Mouse (Mus musculus) forebrain, postnatal 0 days (tissue): Measurements from ENCODE around the gene Pou1f1. TPM values are rescaled to one million over a fixed set of nuclear protein-coding genes. Genes with fewer than 3 reads are reported as not detected.

Experiments
- ATAC-seq: fragments of 200-750 bp; cut with Nextera tagmentation; 2 replicates; pipeline ENCODE4 v1.8.0; 2017; ENCODE audit warnings: mild to moderate bottlenecking, moderate library complexity
- DNase-seq: peaks from one replicate; pipeline ENCODE4 v3.0.0-alpha.2; 2015
- H3K27ac ChIP-seq: fragments of 300-500 bp; sonication (generic); 2 replicates; pipeline ENCODE4 v1.5.1; 2014; ENCODE audit warnings: low read depth, mild to moderate bottlenecking, antibody characterized with exemption, low read length, moderate library complexity, mixed read lengths
- H3K27me3 ChIP-seq: fragments of 300-500 bp; sonication (generic); 2 replicates; pipeline ENCODE4 v1.6.1; 2014; ENCODE audit warnings: mild to moderate bottlenecking, low read length, mixed read lengths; ENCODE audit not compliant: insufficient read depth
- H3K36me3 ChIP-seq: fragments of 300-500 bp; sonication (generic); 2 replicates; pipeline ENCODE4 v1.6.1; 2014; ENCODE audit warnings: mild to moderate bottlenecking, moderate library complexity; ENCODE audit not compliant: insufficient read depth
- H3K4me1 ChIP-seq: fragments of 300-500 bp; sonication (generic); 2 replicates; pipeline ENCODE4 v1.6.1; 2014; ENCODE audit warnings: antibody characterized with exemption; ENCODE audit not compliant: insufficient read depth
- H3K4me2 ChIP-seq: fragments of 300-500 bp; sonication (generic); 2 replicates; pipeline ENCODE4 v1.6.1; 2014; ENCODE audit warnings: low read depth, mild to moderate bottlenecking, moderate library complexity
- H3K4me3 ChIP-seq: fragments of 300-500 bp; sonication (generic); 2 replicates; pipeline ENCODE4 v1.5.1; 2014; ENCODE audit warnings: low read depth, low read length, mixed read lengths
- H3K9ac ChIP-seq: fragments of 300-500 bp; sonication (generic); 2 replicates; pipeline ENCODE4 v1.6.1; 2014; ENCODE audit warnings: mild to moderate bottlenecking
- H3K9me3 ChIP-seq: fragments of 300-500 bp; sonication (generic); 2 replicates; pipeline ENCODE4 v1.6.1; 2016; ENCODE audit warnings: low read length
- CTCF ChIP-seq: sonication (generic); IDR thresholded peaks from 2 replicates; pipeline ENCODE4 v1.5.1; 2016; ENCODE audit warnings: antibody characterized with exemption, control low read depth, low read depth
- WGBS: fragments of 180-500 bp; shearing (Covaris S2); extraction: QIAGEN DNeasy Blood & Tissue Kit; methylation state at CpG from one replicate; pipeline ENCODE4 v1.1.7; 2014; 5-methylcytosine and 5-hydroxymethylcytosine counted together
- polyA plus RNA-seq: library from polyadenylated mRNA; unstranded; fragments of >200 nt; fragmentation: Nextera tagmentation; extraction: Ambion mirVana; gene quantifications from 2 replicates; pipeline ENCODE4 v1.2.1, GENCODE M21; 2015
- total RNA-seq: library from RNA; depleted of rRNA; stranded (reverse); fragments of >200 nt; gene quantifications from 2 replicates; pipeline ENCODE4 v1.2.3, GENCODE M21; 2014

The Pou1f1 gene
- total and polyA plus RNA-seq, 2 experiments from 2014 or later: not detected

DNA sequence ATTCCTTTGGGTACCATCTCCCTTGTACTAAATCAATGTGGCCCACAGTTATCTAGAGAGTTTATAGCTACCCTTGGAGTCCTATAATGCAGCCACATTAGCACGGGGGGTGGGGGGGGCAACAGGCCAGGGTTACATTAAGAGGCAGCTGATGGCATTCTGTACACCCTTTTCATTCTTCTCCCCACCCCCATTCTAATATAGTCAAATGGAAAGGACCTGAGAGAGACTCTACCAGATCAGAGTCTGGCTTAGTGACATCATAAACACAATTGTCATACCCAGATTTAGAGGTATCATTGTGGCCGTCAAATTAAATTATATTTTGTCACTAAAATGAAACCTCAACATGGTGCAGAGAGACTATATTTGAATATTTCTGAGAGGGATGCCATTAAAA is 5.7 kb downstream of the Pou1f1 start:
- ATAC-seq (no peak), DNase-seq (no peak)
- no peaks in the 10 kb centered on the region for H3K9me3 ChIP-seq
- no peak overlapping the region for H3K9ac ChIP-seq
- TF ChIP-seq CTCF: no peak
- H3K4me3 ChIP-seq: no peak overlapping the region
- H3K27me3 ChIP-seq: no peaks in the 10 kb centered on the region
- no peak overlapping the region for H3K4me2 ChIP-seq
- no peaks in the 10 kb centered on the region for H3K4me1 ChIP-seq
- no peaks in the 10 kb centered on the region for H3K36me3 ChIP-seq
- H3K27ac ChIP-seq: no peak overlapping the region
- 90% methylated on average over 2 of the region's 2 CpGs for WGBS

DNA sequence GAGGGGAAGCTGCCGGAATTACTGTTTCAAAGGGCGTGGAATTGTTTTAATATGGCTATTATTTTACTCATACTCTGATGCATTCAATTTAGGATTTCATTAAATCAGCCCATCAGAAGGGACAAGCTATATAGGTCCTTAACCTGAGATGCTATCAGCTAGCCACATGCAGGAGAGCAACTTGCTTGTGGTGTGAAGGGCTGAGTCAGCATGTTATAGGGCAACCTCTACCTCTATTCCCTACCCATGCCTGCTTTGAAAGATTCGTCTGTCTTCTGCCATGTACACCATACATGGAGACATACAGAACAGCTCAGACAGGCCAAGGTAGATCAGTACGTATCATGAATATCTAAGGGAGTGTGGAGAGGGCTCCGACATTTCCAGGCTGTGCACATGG is 6.4 kb downstream of the Pou1f1 start:
- DNase-seq (no peak), ATAC-seq (no peak)
- Histone ChIP-seq H3K4me1 (no peaks in the 10 kb centered on the region), H3K9ac (no peak overlapping the region), H3K36me3 (no peaks in the 10 kb centered on the region), H3K4me2 (no peak overlapping the region), H3K27me3 (no peaks in the 10 kb centered on the region), H3K4me3 (no peak overlapping the region), H3K27ac (no peak overlapping the region), H3K9me3 (no peaks in the 10 kb centered on the region)
- no peak for TF ChIP-seq CTCF
- WGBS: 89% methylated on average over 5 of the region's 5 CpGs

DNA sequence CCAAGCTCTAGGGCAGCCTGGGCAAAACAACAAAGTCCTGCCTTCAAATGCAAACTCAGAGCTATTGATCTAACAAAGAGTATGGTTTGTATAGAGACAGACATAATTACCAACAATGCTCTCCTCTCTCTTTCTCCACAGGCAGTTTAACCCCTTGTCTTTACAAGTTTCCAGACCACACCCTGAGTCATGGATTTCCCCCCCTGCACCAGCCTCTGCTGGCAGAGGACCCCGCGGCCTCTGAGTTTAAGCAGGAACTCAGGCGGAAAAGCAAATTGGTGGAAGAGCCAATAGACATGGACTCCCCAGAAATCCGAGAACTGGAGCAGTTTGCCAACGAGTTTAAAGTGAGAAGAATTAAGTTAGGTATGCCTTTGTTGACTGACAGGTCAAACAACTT is 9.3 kb downstream of the Pou1f1 start:
- WGBS: 9% methylated on average over 5 of the region's 5 CpGs
- H3K4me3 ChIP-seq: no peak overlapping the region
- no peaks in the 10 kb centered on the region for H3K27me3 ChIP-seq
- no peaks in the 10 kb centered on the region for H3K36me3 ChIP-seq
- ATAC-seq: no peak
- no peak for TF ChIP-seq CTCF
- H3K9ac ChIP-seq: no peak overlapping the region
- no peaks in the 10 kb centered on the region for H3K4me1 ChIP-seq
- H3K4me2 ChIP-seq: no peak overlapping the region
- no peaks in the 10 kb centered on the region for H3K9me3 ChIP-seq
- DNase-seq: no peak
- no peak overlapping the region for H3K27ac ChIP-seq

DNA sequence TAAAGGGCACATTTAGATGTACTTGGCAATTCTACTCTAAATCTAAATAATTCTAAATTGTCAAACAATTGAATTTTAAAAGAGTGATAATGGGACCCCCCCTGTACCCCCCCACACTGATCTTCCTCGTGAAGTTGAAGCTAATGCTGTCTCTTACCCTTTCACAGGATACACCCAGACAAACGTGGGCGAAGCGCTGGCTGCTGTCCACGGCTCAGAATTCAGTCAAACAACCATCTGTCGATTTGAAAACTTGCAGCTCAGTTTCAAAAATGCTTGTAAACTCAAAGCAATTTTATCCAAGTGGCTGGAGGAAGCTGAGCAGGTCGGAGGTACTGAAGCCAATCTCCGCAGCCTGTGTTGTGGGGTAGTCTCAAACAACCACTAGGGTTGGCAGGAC is 11.4 kb downstream of the Pou1f1 start:
- no peak for TF ChIP-seq CTCF
- H3K27ac ChIP-seq: no peak overlapping the region
- H3K27me3 ChIP-seq: no peaks in the 10 kb centered on the region
- WGBS: 41% methylated on average over 8 of the region's 8 CpGs
- no peaks in the 10 kb centered on the region for H3K9me3 ChIP-seq
- H3K4me1 ChIP-seq: no peaks in the 10 kb centered on the region
- H3K4me2 ChIP-seq: no peak overlapping the region
- no peaks in the 10 kb centered on the region for H3K36me3 ChIP-seq
- H3K4me3 ChIP-seq: no peak overlapping the region
- peak; percentile 61 for ATAC-seq
- peak; percentile 50 for DNase-seq
- no peak overlapping the region for H3K9ac ChIP-seq

DNA sequence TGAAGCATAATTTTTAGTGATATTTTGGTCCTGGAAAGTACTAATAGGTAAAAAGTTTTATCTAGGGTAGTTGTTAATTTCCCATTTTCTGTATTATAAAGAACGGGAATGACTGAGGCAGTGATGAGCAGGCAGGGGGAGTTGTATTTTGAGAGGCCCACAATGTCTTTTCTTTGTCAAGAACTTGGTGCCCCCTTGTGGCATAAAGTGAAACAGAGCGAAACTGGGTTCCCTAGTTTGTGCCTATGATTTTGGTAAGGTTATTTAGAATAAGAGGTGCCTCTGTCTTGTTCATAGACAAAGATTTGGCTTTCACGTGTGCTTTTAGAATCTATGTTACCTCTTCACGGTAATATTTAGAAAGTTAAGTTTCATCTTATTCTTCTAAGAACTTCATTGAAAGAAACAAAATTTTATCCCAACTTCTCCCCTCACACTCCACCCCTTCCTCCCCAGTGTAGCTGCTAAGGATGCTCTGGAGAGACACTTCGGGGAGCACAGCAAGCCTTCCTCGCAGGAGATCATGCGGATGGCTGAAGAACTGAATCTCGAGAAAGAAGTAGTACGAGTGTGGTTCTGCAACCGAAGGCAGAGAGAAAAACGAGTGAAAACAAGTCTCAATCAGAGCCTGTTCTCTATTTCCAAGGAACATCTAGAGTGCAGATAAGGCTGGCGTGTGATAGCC is 13.1 kb downstream of the Pou1f1 start:
- no peak overlapping the region for H3K4me2 ChIP-seq
- no peaks in the 10 kb centered on the region for H3K27me3 ChIP-seq
- no peaks in the 10 kb centered on the region for H3K36me3 ChIP-seq
- no peaks in the 10 kb centered on the region for H3K4me1 ChIP-seq
- DNase-seq (peak; percentile 76), ATAC-seq (peak; percentile 50; the same call in 1 of the 2 replicates)
- H3K4me3 ChIP-seq: no peak overlapping the region
- 34% methylated on average over 12 of the region's 12 CpGs for WGBS
- H3K27ac ChIP-seq: no peak overlapping the region
- peak; percentile 68 for TF ChIP-seq CTCF
- no peak overlapping the region for H3K9ac ChIP-seq
- H3K9me3 ChIP-seq: no peaks in the 10 kb centered on the region

DNA sequence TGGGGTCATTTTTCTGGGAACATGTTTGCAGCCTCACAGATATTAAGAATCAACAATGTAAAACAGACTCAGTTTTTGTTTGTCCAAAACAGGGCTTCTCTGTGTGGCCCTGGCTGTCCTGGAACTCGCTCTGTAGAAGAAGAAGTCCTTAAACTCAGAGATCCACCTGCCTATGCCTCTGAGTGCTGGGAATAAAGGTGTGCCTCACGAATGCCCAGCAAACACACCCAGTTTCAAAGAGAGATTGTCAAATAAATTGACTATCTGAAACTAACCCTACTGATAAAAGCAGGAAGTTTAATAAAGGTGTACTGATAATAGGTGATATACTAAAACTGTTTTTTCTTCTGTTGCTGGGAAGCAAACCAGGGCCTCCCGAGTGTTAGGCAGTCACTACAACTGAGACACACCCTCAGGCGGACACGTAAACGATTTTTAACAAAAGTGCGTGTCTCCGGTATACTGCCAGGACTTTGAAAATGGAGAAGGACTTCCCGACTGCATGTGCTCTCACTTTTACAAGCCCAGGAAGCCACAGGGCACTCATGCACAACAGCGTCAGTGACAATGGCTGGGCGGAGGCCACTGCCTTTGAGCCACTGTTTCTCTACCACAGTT is 23.5 kb downstream of the Pou1f1 start:
- TF ChIP-seq CTCF: no peak
- Histone ChIP-seq H3K27me3 (no peaks in the 10 kb centered on the region), H3K9me3 (no peaks in the 10 kb centered on the region), H3K4me1 (no peaks in the 10 kb centered on the region), H3K27ac (no peak overlapping the region), H3K4me2 (no peak overlapping the region), H3K4me3 (no peak overlapping the region), H3K9ac (no peak overlapping the region), H3K36me3 (peaks cover 36% of the 10 kb centered on the region)
- ATAC-seq: no peak
- no peak for DNase-seq
- 90% methylated on average over 11 of the region's 11 CpGs for WGBS

DNA sequence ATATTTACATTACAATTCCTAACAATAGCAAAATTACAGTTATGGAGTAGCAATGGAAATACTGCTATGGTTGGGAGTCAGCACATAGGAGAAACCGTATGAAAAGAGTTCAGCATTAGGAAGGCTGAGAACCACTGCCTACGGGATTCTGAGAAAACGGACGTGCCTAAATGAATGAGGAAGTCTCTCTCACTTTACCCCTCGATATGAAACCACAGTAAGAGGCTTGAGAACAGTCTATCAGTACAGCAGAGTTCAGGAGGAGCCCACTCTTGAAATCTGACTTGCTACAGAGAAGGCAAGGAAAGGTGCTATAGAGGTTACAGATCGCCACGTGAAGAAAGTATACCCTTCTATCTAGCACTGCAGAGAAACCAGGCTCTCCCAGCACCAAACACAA is 28.6 kb downstream of the Pou1f1 start:
- no peaks in the 10 kb centered on the region for H3K27me3 ChIP-seq
- H3K4me1 ChIP-seq: no peaks in the 10 kb centered on the region
- no peak overlapping the region for H3K4me2 ChIP-seq
- no peak for DNase-seq
- no peak overlapping the region for H3K4me3 ChIP-seq
- H3K36me3 ChIP-seq: peaks cover 10% of the 10 kb centered on the region
- no peaks in the 10 kb centered on the region for H3K9me3 ChIP-seq
- TF ChIP-seq CTCF: no peak
- no peak overlapping the region for H3K27ac ChIP-seq
- no peak overlapping the region for H3K9ac ChIP-seq
- ATAC-seq: no peak
- WGBS: 92% methylated on average over 7 of the region's 7 CpGs
